Mouse (Mus musculus): ENCODE measurements around the gene Adipor2.

Gene Adipor2

GRCm38 (mm10) chr6:119313096-119313495 is 104.4 kb downstream of the Adipor2 start:
- DNase-seq (ENCODE audit: low spot score), result no peak

- DNase-seq (ENCODE audit: low spot score), result no peak
Measured at GRCm38 (mm10) chr6:119312381-119312780, 105.1 kb downstream of the Adipor2 start.

GRCm38 (mm10) chr6:119310176-119310575 is 107.3 kb downstream of the Adipor2 start:
- no peak for DNase-seq (ENCODE audit: low spot score)

- no peak for DNase-seq (ENCODE audit: low spot score)
Measured at GRCm38 (mm10) chr6:119307867-119308413, 109.6 kb downstream of the Adipor2 start.

- DNase-seq (ENCODE audit: low spot score), result no peak
Measured at GRCm38 (mm10) chr6:119303331-119303730, 114.2 kb downstream of the Adipor2 start.
